20 mouse cellular contexts compared by ENCODE assay signal in the genomic region with DNA sequence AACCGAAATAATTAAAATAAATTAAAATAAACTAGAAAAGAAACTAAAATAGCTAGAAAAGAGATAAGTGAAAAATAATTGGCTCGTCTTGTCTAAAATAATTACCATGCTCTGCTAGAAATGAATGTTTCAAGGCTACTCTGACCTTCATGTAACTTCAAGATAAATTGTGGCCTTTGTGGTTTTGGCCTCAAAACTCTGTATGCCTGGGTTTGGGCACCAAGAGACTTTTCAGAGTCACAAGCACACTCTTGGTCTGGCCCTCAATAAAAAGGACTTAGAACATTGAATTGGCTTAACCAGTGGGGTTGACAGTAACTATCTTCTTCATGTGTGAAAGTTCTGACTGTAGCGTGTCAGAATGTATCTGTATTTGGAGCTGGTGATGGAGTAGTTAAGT. TPM values are rescaled to one million over a fixed set of nuclear protein-coding genes. Genes with fewer than 3 reads are reported as not detected.
DNase-seq lines count a peak whose midpoint lies in the region; ATAC-seq lines count a peak whose summit lies in the region.
"Had no signal": no experiment of that assay in that cellular context is flagged by ENCODE, and none has a peak within 500 bp of the region (broad histone marks: within the 10 kb centered on the region; RNA-seq: fewer than 3 reads in every experiment).

No protein-coding gene starts in this region.

- H3K4me3 ChIP-seq in megakaryocyte, embryonic 14.5 days (replicated peaks) = peak overlapping the region; percentile 20
- no peak overlapping the region for H3K4me3 ChIP-seq in midbrain, embryonic 11.5 days (ENCODE audit: low read depth, low read length)

- peaks cover 83% of the 10 kb centered on the region for H3K36me3 ChIP-seq in megakaryocyte, embryonic 14.5 days (replicated peaks; ENCODE audit: low read length)
- H3K36me3 ChIP-seq in midbrain, embryonic 11.5 days (ENCODE audit: control insufficient read depth, insufficient read depth, low read length) = no peaks in the 10 kb centered on the region

- no peak overlapping the region for H3K27ac ChIP-seq in midbrain, embryonic 11.5 days (ENCODE audit: low read depth, low read length)

- WGBS in midbrain, embryonic 11.5 days = 94% methylated on average over 3 of the region's 3 CpGs

- H3K4me2 ChIP-seq in midbrain, embryonic 11.5 days = no peak overlapping the region

- peaks cover 71% of the 10 kb centered on the region for H3K4me1 ChIP-seq in megakaryocyte, embryonic 14.5 days
- no peaks in the 10 kb centered on the region for H3K4me1 ChIP-seq in midbrain, embryonic 11.5 days (ENCODE audit: control insufficient read depth, insufficient read depth, low read length)

- H3K27me3 ChIP-seq in megakaryocyte, embryonic 14.5 days (replicated peaks) = no peaks in the 10 kb centered on the region
- no peaks in the 10 kb centered on the region for H3K27me3 ChIP-seq in midbrain, embryonic 11.5 days (ENCODE audit: control insufficient read depth, insufficient read depth, low read length)
- H3K27me3 ChIP-seq: CH12.LX, Patski had no signal

- H3K9ac ChIP-seq in midbrain, embryonic 11.5 days (ENCODE audit: low read length) = no peak overlapping the region

- H3K9me3 ChIP-seq in megakaryocyte, embryonic 14.5 days = no peaks in the 10 kb centered on the region
- H3K9me3 ChIP-seq in midbrain, embryonic 11.5 days (ENCODE audit: control insufficient read depth, low read length) = no peaks in the 10 kb centered on the region
- H3K9me3 ChIP-seq: G1E had no signal

- DNase-seq in 416B (ENCODE audit: low read depth) = peak; percentile 56
- no peak for DNase-seq in midbrain, embryonic 11.5 days (ENCODE audit: low spot score, missing footprints)
- DNase-seq: adrenal gland, adult 2 months; adrenal gland, adult 8-10 months; adrenal gland, postnatal 10 days; adrenal gland, postnatal 14 days; adrenal gland, postnatal 25 days; adrenal gland, postnatal 36 days; B cell, adult 2 months; cerebellum, adult 11 months; cerebellum, adult 11-12 months; cerebellum, adult 18-20 months; cerebellum, adult 2 months had no signal

- no peak for ATAC-seq in megakaryocyte, adult 5-6 weeks (ENCODE audit: poor library complexity, severe bottlenecking)
- ATAC-seq in midbrain, embryonic 11.5 days (ENCODE audit: low FRiP score) = no peak
- ATAC-seq: activated CD4-positive, CD25-positive, alpha-beta regulatory T cell, adult 4 months; CD4-positive, CD25-positive, alpha-beta regulatory T cell, adult 4 months; Patski had no signal

RNA-seq across cellular contexts. Expression of gene Stx11, which starts 16.5 kb away (rescaled TPM):
- 35.2 and 81.5 TPM in 2 replicates for polyA plus RNA-seq in megakaryocyte, embryonic 14.5 days (2012; ENCODE audit: insufficient read depth, low replicate concordance)
- 41.9 and 44.6 TPM in 2 replicates for total RNA-seq in megakaryocyte, adult 5-6 weeks (2015)
- 36.0 and 46.8 TPM in 2 replicates for total RNA-seq in megakaryocyte, adult 5-6 weeks (2017)
- 2.0 and 2.2 TPM in 2 replicates for polyA plus RNA-seq in midbrain, embryonic 11.5 days (2014; fragmentation: Nextera tagmentation; extraction: Ambion mirVana)

RNA-seq across cellular contexts. Expression of gene Sf3b5, which starts 57.5 kb away (rescaled TPM):
- polyA plus RNA-seq in megakaryocyte, embryonic 14.5 days (2012; ENCODE audit: insufficient read depth, low replicate concordance) = 87.2 and 216 TPM in 2 replicates
- total RNA-seq in megakaryocyte, adult 5-6 weeks (2015) = 14.0 and 17.0 TPM in 2 replicates
- 15.4 and 15.8 TPM in 2 replicates for total RNA-seq in megakaryocyte, adult 5-6 weeks (2017)
- 39.2 and 39.9 TPM in 2 replicates for polyA plus RNA-seq in midbrain, embryonic 11.5 days (2014; fragmentation: Nextera tagmentation; extraction: Ambion mirVana)

Comparison
In these comparisons a context has a peak if more than half of its experiments do, and no peak if none do; other contexts are left out.
1. RNA of gene Stx11, which starts 16.5 kb away (polyA plus RNA-seq): 35.2 to 81.5 TPM in megakaryocyte, embryonic 14.5 days; 2.0 to 2.2 TPM in midbrain, embryonic 11.5 days; every median in the first group is over 10 times any median in the second.